Mouse (Mus musculus): ENCODE results near the gene Vars. TPM values are rescaled to one million over a fixed set of nuclear protein-coding genes. Genes with fewer than 3 reads are reported as not detected.

Vars gene
- polyA plus RNA-seq, 1 experiment from 2014 or later, result 50.7 TPM

- Histone ChIP-seq H3K27ac (ENCODE audit: low read depth, low read length) (peak overlapping the region; percentile 91), H3K4me1 (ENCODE audit: control insufficient read depth, insufficient read depth, low read depth, low read length) (peaks cover 10% of the 10 kb centered on the region), H3K27me3 (replicated peaks; ENCODE audit: control insufficient read depth, insufficient read depth, low read length) (no peaks in the 10 kb centered on the region), H3K36me3 (ENCODE audit: control insufficient read depth, insufficient read depth, low read length) (peaks cover 1% of the 10 kb centered on the region; the same call in 1 of the 2 replicates), H3K9me3 (ENCODE audit: control insufficient read depth, low read length) (no peaks in the 10 kb centered on the region), H3K4me3 (ENCODE audit: low read length) (no peak overlapping the region), H3K4me2 (ENCODE audit: low read length) (no peak overlapping the region; the same call in 1 of the 2 replicates), H3K9ac (ENCODE audit: low read depth, low read length) (no peak overlapping the region; the same call in 1 of the 2 replicates)
- no peak for ATAC-seq
- 73% methylated on average over 5 of the region's 5 CpGs for WGBS
Measured at GRCm38 (mm10) chr17:35048932-35049440, 48.2 kb downstream of the Vars start.

DNA sequence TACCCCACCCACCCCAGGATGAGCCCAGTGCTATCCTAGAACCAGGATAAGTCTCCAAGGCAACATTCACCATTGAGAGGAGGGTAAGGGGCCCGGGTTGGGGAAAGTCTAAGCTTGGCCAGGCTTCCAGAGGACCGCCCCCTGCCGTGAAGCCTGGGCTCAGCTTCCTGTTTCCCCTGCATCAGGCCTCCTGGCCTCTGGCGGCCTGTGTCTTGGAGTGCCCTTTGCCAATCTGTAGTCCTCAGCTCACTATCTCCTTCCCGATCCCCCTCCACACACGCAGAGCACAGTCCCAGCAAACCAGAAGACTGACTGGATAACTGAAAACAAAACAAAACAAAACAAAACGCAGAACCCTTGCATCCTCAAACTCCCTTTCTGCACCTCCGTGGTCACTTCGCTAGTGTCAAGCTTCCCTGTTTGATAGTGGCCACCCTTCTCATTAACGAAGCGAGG, 48.8 kb downstream of the Vars start, which contains the start of gene Clic1:
Gene Clic1, plus strand, starts transcription at position 406 of the 456 bp plus-strand sequence.
- Histone ChIP-seq H3K4me2 (ENCODE audit: low read length) (peak within 1 kb of the TSS; percentile 64), H3K4me3 (ENCODE audit: low read length) (peak within 1 kb of the TSS; percentile 43), H3K36me3 (ENCODE audit: control insufficient read depth, insufficient read depth, low read length) (peaks cover 6% of the 10 kb centered on the region), H3K4me1 (ENCODE audit: control insufficient read depth, insufficient read depth, low read depth, low read length) (peaks cover 10% of the 10 kb centered on the region), H3K9ac (ENCODE audit: low read depth, low read length) (peak within 1 kb of the TSS; percentile 68), H3K9me3 (ENCODE audit: control insufficient read depth, low read length) (no peaks in the 10 kb centered on the region), H3K27ac (ENCODE audit: low read depth, low read length) (peak within 1 kb of the TSS; percentile 91), H3K27me3 (replicated peaks; ENCODE audit: control insufficient read depth, insufficient read depth, low read length) (no peaks in the 10 kb centered on the region)
- 1% methylated on average over 11 of the region's 11 CpGs for WGBS
- ATAC-seq, result no peak

DNA sequence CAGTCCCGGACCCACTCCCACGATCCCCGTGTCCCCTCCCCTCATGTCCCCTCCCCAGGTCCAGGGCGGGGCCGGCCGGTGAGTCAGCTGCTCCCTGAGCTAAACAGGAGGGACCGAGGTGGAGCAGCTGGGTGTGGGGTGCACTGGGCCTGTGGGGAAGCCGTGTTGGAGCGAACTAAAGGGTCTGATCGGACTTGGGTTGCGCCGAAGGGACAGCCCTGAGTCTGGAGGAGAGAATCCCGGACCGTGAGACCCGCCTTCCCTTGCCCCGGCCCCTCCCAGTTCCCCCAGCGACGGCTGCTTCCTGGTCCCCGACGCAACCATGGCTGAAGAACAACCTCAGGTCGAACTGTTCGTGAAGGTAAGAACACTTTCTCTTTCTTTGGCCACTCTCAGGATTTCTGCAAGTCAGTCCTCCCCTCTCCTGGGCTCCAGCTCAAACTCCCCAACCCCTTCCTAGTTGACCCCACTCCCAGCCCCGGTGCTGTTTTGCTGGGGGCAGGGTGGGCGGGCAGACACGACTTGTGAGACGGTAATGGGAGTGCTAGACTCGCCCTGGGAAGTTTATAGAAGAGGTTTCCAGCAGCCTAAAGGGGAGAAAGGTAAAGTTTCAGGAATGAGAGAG, 49.5 kb downstream of the Vars start:
- no peaks in the 10 kb centered on the region for H3K27me3 ChIP-seq (replicated peaks; ENCODE audit: control insufficient read depth, insufficient read depth, low read length)
- peak overlapping the region; percentile 64 for H3K4me2 ChIP-seq (ENCODE audit: low read length)
- H3K27ac ChIP-seq (ENCODE audit: low read depth, low read length), result peak overlapping the region; percentile 91
- H3K4me1 ChIP-seq (ENCODE audit: control insufficient read depth, insufficient read depth, low read depth, low read length), result peaks cover 10% of the 10 kb centered on the region
- no peak for ATAC-seq
- WGBS, result 1% methylated on average over 27 of the region's 27 CpGs
- peak overlapping the region; percentile 68 for H3K9ac ChIP-seq (ENCODE audit: low read depth, low read length)
- H3K4me3 ChIP-seq (ENCODE audit: low read length), result peak overlapping the region; percentile 43
- H3K9me3 ChIP-seq (ENCODE audit: control insufficient read depth, low read length), result no peaks in the 10 kb centered on the region
- H3K36me3 ChIP-seq (ENCODE audit: control insufficient read depth, insufficient read depth, low read length), result peaks cover 6% of the 10 kb centered on the region

GRCm38 (mm10) chr17:35051156-35052086, 50.6 kb downstream of the Vars start:
- H3K4me1 ChIP-seq (ENCODE audit: control insufficient read depth, insufficient read depth, low read depth, low read length), result peaks cover 10% of the 10 kb centered on the region
- peak; percentile 29; the same call in 1 of the 2 replicates for ATAC-seq
- peak overlapping the region; percentile 68 for H3K9ac ChIP-seq (ENCODE audit: low read depth, low read length)
- H3K4me3 ChIP-seq (ENCODE audit: low read length), result peak overlapping the region; percentile 43
- 4% methylated on average over 21 of the region's 21 CpGs for WGBS
- H3K9me3 ChIP-seq (ENCODE audit: control insufficient read depth, low read length), result no peaks in the 10 kb centered on the region
- peak overlapping the region; percentile 85 for H3K27ac ChIP-seq (ENCODE audit: low read depth, low read length)
- H3K27me3 ChIP-seq (replicated peaks; ENCODE audit: control insufficient read depth, insufficient read depth, low read length), result no peaks in the 10 kb centered on the region
- H3K4me2 ChIP-seq (ENCODE audit: low read length), result peak overlapping the region; percentile 64
- H3K36me3 ChIP-seq (ENCODE audit: control insufficient read depth, insufficient read depth, low read length), result peaks cover 6% of the 10 kb centered on the region

GRCm38 (mm10) chr17:35052271-35052798, 51.5 kb downstream of the Vars start:
- 70% methylated on average over 12 of the region's 12 CpGs for WGBS
- no peak for ATAC-seq
- peaks cover 6% of the 10 kb centered on the region for H3K36me3 ChIP-seq (ENCODE audit: control insufficient read depth, insufficient read depth, low read length)
- H3K4me1 ChIP-seq (ENCODE audit: control insufficient read depth, insufficient read depth, low read depth, low read length), result peaks cover 10% of the 10 kb centered on the region
- no peaks in the 10 kb centered on the region for H3K27me3 ChIP-seq (replicated peaks; ENCODE audit: control insufficient read depth, insufficient read depth, low read length)
- H3K9me3 ChIP-seq (ENCODE audit: control insufficient read depth, low read length), result no peaks in the 10 kb centered on the region
- H3K27ac ChIP-seq (ENCODE audit: low read depth, low read length), result peak overlapping the region; percentile 66
- H3K4me2 ChIP-seq (ENCODE audit: low read length), result peak overlapping the region; percentile 64
- peak overlapping the region; percentile 43; the same call in 1 of the 2 replicates for H3K4me3 ChIP-seq (ENCODE audit: low read length)
- peak overlapping the region; percentile 68 for H3K9ac ChIP-seq (ENCODE audit: low read depth, low read length)

- H3K27ac ChIP-seq (ENCODE audit: low read depth, low read length), result no peak overlapping the region
- 93% methylated on average over 7 of the region's 7 CpGs for whole genome bisulfite sequencing
- H3K9me3 ChIP-seq (ENCODE audit: control insufficient read depth, low read length), result no peaks in the 10 kb centered on the region
- H3K4me1 ChIP-seq (ENCODE audit: control insufficient read depth, insufficient read depth, low read depth, low read length), result peaks cover 18% of the 10 kb centered on the region
- no peak overlapping the region for H3K4me3 ChIP-seq (ENCODE audit: low read length)
- no peak for ATAC-seq
- H3K4me2 ChIP-seq (ENCODE audit: low read length), result no peak overlapping the region
- H3K9ac ChIP-seq (ENCODE audit: low read depth, low read length), result no peak overlapping the region
- no peaks in the 10 kb centered on the region for H3K27me3 ChIP-seq (replicated peaks; ENCODE audit: control insufficient read depth, insufficient read depth, low read length)
- H3K36me3 ChIP-seq (ENCODE audit: control insufficient read depth, insufficient read depth, low read length), result peaks cover 8% of the 10 kb centered on the region
Measured at GRCm38 (mm10) chr17:35055691-35056495, 55.1 kb downstream of the Vars start.

DNA sequence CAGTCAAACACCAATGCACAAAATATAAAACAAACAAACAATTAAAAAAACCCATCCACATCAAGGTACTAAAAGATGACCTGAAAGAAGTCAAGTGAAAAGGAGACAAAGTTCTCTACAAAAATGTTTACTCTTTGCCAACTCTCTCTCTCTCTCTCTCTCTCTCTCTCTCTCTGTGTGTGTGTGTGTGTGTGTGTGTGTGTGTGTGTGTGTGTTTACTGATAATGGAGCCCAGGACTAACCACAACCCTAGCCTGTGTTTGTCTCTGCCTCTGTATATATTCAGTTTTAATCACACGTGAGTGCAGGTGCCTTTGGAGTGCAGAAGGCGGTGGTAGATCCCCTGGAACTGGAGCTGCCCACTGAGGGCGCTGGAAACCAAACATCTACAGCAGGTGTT, 56.3 kb downstream of the Vars start:
- no peak for ATAC-seq
- Histone ChIP-seq H3K4me3 (ENCODE audit: low read length) (no peak overlapping the region), H3K27ac (ENCODE audit: low read depth, low read length) (no peak overlapping the region), H3K4me2 (ENCODE audit: low read length) (no peak overlapping the region), H3K9ac (ENCODE audit: low read depth, low read length) (no peak overlapping the region), H3K9me3 (ENCODE audit: control insufficient read depth, low read length) (no peaks in the 10 kb centered on the region), H3K27me3 (replicated peaks; ENCODE audit: control insufficient read depth, insufficient read depth, low read length) (no peaks in the 10 kb centered on the region), H3K36me3 (ENCODE audit: control insufficient read depth, insufficient read depth, low read length) (peaks cover 15% of the 10 kb centered on the region), H3K4me1 (ENCODE audit: control insufficient read depth, insufficient read depth, low read depth, low read length) (peaks cover 14% of the 10 kb centered on the region)
- WGBS, result 74% methylated on average over 3 of the region's 3 CpGs

DNA sequence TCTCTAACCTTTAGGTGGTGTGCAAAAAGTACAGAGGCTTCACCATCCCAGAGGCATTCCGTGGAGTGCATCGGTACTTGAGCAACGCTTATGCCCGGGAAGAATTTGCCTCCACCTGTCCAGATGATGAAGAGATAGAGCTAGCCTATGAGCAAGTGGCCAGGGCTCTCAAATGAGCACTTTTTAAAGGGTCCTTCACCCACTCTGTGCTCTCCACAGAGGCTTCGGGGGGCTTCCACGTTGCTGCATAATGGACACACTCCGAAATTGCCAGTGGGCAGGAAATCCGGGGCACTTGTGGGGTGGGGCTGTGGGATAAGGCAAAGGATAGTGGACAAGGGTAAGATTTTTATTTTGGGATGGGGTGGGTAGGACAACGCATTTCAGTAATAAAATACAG, 57.5 kb downstream of the Vars start:
- no peak overlapping the region for H3K27ac ChIP-seq (ENCODE audit: low read depth, low read length)
- peak; percentile 24 for ATAC-seq
- H3K4me3 ChIP-seq (ENCODE audit: low read length), result peak overlapping the region; percentile 82
- peaks cover 3% of the 10 kb centered on the region for H3K27me3 ChIP-seq (replicated peaks; ENCODE audit: control insufficient read depth, insufficient read depth, low read length)
- peaks cover 14% of the 10 kb centered on the region for H3K4me1 ChIP-seq (ENCODE audit: control insufficient read depth, insufficient read depth, low read depth, low read length)
- peak overlapping the region; percentile 94 for H3K4me2 ChIP-seq (ENCODE audit: low read length)
- H3K9ac ChIP-seq (ENCODE audit: low read depth, low read length), result peak overlapping the region; percentile 86
- peaks cover 19% of the 10 kb centered on the region for H3K36me3 ChIP-seq (ENCODE audit: control insufficient read depth, insufficient read depth, low read length)
- WGBS, result 66% methylated on average over 9 of the region's 9 CpGs
- H3K9me3 ChIP-seq (ENCODE audit: control insufficient read depth, low read length), result no peaks in the 10 kb centered on the region
